14 mouse cellular contexts compared by ENCODE assay signal in genomic region chr2:72148647-72149046, GRCm38 (mm10).
DNase-seq lines count a peak whose midpoint lies in the region; ATAC-seq lines count a peak whose summit lies in the region.
"Had no signal": no experiment of that assay in that cellular context is flagged by ENCODE, and none has a peak within 500 bp of the region (broad histone marks: within the 10 kb centered on the region; RNA-seq: fewer than 3 reads in every experiment).

No protein-coding gene starts in this region.

- no peak overlapping the region for H3K4me3 ChIP-seq in kidney, embryonic 16.5 days (ENCODE audit: low read length)
- H3K4me3 ChIP-seq in brown adipose tissue, adult 24 weeks (ENCODE audit: insufficient read depth, low read depth, low read length), result no peak overlapping the region
- H3K4me3 ChIP-seq: erythroblast, embryonic 14.5 days; heart, embryonic 15.5 days had no signal

- H3K4me2 ChIP-seq in kidney, embryonic 16.5 days (replicated peaks; ENCODE audit: low read depth, low read length), result peak overlapping the region; percentile 5; the same call in 1 of the 2 replicates
- H3K4me2 ChIP-seq: heart, embryonic 15.5 days had no signal

- 0 out of 2 replicates have a peak overlapping the region, but pooled peaks have one; percentile 10 for H3K9ac ChIP-seq in kidney, embryonic 16.5 days (replicated peaks; ENCODE audit: low read length)
- H3K9ac ChIP-seq: heart, embryonic 15.5 days had no signal

- ATAC-seq in kidney, embryonic 16.5 days (ENCODE audit: low FRiP score, low TSS enrichment), result no peak
- ATAC-seq: inflammation-experienced regulatory T-cells, adult 6 months had no signal

- peak; percentile 20 for DNase-seq in embryo, embryonic 10 days (ENCODE audit: low spot score)
- no peak for DNase-seq in embryo, embryonic 10.5 days (ENCODE audit: low spot score)
- DNase-seq in kidney, adult 18-20 months, result no peak
- DNase-seq in kidney, postnatal 14 days, result peak; percentile 28
- no peak for DNase-seq in thymus, postnatal 0 days (ENCODE audit: low spot score)
- no peak for DNase-seq in frontal cortex, postnatal 10 days (ENCODE audit: low spot score in 2 of 2)
- DNase-seq: adrenal gland, adult 8-10 months; layer of hippocampus, adult 9-11 months had no signal

- no peaks in the 10 kb centered on the region for H3K36me3 ChIP-seq in kidney, embryonic 16.5 days (ENCODE audit: insufficient read depth, low read length)
- H3K36me3 ChIP-seq: heart, embryonic 15.5 days had no signal

- peaks cover 19% of the 10 kb centered on the region for H3K4me1 ChIP-seq in kidney, embryonic 16.5 days (ENCODE audit: insufficient read depth, low read length)
- no peaks in the 10 kb centered on the region for H3K4me1 ChIP-seq in brown adipose tissue, adult 24 weeks (ENCODE audit: control insufficient read depth, insufficient read depth, insufficient read length, low read length)

- H3K27ac ChIP-seq in kidney, embryonic 16.5 days (ENCODE audit: low read length), result 0 out of 2 replicates have a peak overlapping the region, but pooled peaks have one; percentile 3
- H3K27ac ChIP-seq in brown adipose tissue, adult 24 weeks (replicated peaks; ENCODE audit: low read depth, low read length), result 0 out of 2 replicates have a peak overlapping the region, but pooled peaks have one; percentile 29
- H3K27ac ChIP-seq: heart, embryonic 15.5 days; macrophage had no signal

- 30% methylated on average over 4 of the region's 4 CpGs for WGBS in kidney, embryonic 16.5 days

- no peaks in the 10 kb centered on the region for H3K27me3 ChIP-seq in kidney, embryonic 16.5 days (ENCODE audit: insufficient read depth, low read length)
- H3K27me3 ChIP-seq: heart, embryonic 15.5 days had no signal

- no peaks in the 10 kb centered on the region for H3K9me3 ChIP-seq in kidney, embryonic 16.5 days (ENCODE audit: low read length)
- H3K9me3 ChIP-seq: heart, embryonic 15.5 days had no signal

Comparison
In these comparisons a context has a peak if more than half of its experiments do, and no peak if none do; other contexts are left out.
1. DNase-seq: peak in embryo, embryonic 10 days (single experiment) and kidney, postnatal 14 days (single experiment); none in embryo, embryonic 10.5 days (single experiment), kidney, adult 18-20 months (single experiment), thymus, postnatal 0 days (single experiment) and frontal cortex, postnatal 10 days (0 of 2).